Mouse (Mus musculus) adipocyte (in vitro differentiated cells): ENCODE data around the gene Pdia5.
A peak's percentile ranks its signal among the peaks of the same experiment; 100 is the strongest.

Experiments
- DNase-seq: peaks from one replicate; pipeline ENCODE4 v3.0.0-alpha.2; 2016; ENCODE audit warnings: low spot score

Gene Pdia5

DNA sequence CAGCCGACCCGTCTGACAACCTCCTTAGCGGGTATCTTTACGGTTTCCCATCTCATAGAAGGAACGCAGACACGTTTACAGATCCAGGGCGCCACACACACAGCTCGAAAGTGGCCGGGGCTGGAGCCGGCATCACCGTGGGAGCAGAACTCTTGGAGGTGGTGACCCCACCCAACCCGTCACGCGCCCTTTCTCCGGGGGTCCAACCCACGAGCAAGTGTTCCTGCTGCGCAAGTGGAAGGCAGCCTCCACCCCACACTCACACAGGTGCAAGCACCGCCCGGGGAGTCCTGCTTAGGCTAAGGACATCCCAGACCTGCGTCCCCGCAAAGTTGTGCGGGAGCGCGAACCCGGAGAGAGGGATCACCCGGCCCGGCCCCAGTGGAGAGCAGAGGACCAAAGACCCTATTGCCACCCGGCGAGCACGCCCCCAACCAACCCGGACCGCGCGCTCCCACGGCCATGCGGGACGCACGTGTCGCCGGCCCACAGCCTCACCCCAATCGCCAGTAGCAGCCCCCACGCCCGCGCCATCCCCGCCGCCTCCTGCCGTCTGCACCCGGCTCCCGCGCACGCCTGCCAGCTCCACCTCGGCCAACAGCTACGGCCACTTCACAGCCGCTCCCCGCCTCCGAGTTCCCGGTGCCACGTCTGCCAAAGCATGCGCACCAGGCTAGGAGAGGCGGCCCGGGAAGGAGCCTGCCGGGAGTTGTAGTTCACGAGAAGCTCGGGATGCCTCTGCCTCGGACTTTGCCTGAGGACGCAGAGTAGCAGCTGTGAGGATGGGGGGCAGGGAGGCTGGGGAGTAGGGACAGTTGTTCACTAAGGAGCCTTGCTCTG, at the start of gene Pdia5:
TSS of gene Pdia5 (minus strand) at position 643 of the 840 bp plus-strand sequence.
- peak; percentile 97 for DNase-seq

DNA sequence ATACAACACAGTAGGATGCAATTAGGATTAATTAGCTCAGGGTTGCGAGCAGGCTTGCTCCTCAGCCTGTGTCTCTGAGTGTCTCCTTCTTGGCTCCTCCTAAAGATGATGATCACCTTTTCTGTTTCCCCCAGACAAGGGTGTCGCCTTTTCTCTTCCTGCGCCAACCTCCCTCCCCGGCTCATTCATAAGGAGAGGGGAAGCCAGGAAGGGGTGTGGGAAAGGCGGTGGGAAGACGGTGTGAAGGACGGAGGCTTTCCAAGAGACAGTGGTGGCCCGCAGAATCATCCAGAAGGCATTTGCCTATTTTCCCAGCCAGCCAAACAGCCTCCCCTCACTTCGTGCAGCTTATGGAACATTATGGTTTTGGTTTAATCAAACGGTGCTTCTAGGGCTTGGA, 48.4 kb upstream of the Pdia5 start:
- DNase-seq = no peak

DNA sequence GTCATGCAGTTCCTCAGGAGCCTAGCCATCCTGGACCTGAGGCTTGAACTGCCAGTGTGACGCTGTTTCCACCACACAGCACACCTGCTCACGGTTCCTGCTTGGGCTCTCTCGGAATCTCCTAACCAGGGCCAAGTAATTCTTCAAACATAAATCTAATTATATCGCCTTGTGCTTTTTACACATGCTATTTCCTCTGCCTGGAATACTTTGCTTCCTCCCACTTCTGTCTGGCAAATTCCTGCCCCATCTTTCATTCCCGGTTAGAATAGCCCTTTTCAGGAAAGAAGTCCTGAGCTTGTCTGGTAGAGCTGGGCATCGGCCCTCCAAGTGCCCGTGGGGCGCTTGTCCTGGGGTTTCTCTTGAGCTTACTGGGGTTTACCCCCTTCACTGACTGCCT, 47.0 kb upstream of the Pdia5 start:
- no peak for DNase-seq

DNA sequence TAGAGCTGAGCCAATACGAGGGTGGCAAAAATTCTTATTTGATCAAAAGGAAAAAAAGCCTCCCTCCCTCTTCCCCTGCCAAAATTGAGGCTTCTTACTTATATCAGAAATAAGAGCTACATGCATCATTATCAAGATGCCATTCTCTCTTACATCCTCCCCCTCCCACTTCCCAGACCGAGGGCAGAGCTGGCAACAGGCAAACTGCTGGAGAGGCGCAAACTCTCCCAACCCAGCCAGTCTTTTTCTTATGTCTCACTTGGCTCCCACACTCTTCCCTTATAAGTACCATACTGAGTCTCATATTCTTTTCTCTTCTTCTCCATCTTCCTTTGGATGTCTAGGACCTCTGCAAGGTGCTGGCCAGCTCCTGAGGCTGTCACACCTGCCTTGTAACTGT, 44.0 kb upstream of the Pdia5 start:
- DNase-seq = no peak

DNA sequence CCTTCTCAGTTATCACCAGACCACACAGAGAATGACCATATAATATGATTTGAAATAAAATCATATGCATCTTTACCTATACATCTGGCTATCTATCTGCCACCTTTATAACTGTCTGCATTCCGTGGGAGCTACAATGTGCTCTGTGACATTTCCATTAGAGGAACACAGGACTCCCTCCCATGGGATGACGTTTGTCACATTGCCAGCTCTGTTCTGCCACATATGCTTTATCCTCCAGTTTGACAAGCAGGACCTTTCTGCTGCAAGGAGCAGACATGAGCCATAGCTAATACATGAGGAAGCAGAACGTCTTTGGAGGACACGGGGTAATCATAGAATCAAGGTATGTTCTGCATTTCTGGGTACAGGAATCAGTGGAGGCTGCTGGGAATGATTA, 33.5 kb upstream of the Pdia5 start:
- DNase-seq = no peak

DNA sequence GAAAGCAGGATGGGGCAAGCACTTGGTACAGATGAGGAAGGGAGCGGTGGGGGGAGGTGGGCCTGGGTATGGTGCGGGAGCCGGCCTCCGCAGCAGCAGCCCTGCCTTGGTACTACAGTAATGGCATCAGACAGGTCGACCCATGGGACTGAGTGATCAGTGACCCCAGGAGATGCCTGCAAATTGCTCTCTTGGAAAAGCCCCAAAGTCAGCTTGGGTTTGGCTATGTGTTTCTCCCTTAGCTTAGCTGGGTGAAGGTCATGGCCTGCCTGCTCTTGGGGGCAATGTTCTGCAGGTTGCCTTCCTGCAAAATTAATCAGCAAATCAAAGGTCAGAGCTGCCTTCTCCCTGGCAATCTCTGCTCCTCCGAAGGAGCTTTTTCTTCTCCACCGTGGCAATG, 28.6 kb upstream of the Pdia5 start:
- DNase-seq = no peak

DNA sequence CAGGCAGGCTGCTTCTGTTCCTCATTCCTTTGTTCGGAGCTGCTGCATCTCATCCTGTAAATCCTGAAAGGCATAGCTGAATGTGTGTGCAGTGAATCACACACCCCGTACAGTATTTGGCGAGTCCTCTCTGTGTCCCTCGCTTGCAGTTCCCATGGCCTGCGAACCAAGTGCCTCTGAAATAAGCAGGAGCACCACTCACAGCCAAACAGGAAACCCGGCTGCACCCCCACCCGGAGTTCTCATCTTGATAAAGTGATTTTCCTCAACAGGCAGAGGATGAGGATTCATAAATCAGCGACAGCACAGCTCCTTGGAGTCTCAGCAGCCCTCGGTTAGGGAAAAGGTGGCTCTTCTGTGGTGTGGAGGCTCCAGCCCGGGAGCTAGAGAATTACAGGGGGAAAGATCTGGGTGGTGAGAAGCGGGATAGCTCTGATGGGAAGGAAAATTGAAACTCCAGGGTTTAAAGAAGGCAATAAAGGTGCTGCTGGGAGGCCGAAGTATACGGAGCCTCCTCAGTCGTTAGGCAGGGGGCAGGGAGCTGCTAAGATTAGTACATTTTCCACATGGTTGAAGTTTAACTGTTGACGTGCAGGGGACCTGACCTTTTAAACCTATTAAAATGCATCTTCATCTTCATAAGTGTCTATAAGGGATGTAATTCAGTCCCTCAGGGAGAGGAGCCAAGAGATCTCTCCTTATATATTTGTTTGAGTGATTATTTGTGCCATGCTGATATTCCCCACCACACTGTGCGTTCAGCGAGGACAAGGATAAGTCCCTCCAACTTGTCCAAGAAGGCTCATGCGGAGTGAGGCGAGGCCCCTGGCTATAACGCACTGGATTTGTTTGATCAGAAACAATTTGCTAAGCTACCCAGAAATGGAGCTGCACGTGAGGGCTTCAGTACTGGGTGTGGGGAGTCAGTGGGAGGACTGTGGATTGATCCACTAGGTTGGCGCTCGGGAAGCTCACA, 27.6 kb upstream of the Pdia5 start:
- no peak for DNase-seq

DNA sequence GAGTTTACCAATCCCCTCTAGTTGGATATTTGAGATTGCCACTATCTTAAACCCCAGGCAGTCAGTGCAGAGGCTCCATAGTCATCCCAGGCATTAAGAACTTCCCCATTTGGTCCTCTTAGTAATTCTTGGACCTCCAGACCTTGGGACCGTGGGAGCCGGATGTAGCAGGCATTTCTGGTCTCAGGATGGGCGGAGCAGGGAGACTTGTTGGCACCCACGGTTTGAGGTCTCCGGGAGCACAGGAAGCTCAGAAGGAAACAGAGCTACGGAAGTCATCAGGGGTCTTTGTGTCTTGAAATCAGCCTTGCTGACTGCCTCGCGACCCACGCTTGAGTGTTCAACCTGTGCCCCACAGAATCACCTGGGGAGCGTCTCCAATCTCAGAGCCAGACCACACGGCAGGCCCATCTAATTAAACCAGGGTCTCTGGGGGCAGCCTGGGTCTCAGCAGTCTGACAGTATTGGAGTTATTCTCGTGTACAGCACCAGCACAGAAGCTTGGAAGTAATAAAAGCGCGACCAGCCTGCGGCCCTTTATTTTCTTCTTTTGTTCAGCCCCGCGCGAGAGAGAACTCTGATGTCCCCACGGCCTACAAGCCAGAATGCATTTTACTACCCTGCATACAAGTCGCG, 25.4 kb upstream of the Pdia5 start:
- DNase-seq = no peak

DNA sequence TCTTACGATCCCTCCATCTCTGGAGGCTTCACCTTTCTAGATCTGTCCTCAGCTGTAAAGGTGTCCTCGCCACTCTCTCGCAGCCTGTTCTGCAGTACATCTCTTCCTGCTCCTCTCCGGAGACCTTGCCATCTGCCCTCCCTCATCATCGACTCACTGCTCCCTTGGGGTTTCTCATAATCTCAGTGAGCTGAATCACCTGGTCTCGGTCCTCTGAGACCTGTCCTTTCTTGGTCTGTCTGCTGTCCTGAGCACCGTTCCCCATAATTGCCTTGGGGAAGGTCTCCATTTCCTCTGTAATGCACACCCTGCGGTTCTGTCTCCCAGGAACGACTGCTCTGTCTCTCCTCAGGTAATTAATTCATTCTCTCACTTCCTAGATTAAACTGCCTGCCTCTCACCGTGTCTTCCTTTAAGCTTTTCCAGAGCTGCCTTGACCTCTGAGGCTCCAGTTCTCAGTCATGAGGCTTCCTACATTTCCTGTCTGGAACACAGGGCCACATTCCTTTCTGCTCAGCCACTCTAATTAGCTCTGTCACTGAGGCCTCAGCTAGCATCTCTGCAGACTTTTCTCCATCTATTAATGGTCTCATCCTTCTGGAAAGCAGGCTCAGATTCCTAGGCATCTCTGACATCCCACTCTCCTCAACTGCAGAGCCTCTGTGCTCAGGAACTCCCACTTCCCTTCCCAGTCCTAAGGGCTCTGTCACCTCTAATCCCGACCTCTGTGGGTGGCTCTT, 18.8 kb upstream of the Pdia5 start:
- no peak for DNase-seq

DNA sequence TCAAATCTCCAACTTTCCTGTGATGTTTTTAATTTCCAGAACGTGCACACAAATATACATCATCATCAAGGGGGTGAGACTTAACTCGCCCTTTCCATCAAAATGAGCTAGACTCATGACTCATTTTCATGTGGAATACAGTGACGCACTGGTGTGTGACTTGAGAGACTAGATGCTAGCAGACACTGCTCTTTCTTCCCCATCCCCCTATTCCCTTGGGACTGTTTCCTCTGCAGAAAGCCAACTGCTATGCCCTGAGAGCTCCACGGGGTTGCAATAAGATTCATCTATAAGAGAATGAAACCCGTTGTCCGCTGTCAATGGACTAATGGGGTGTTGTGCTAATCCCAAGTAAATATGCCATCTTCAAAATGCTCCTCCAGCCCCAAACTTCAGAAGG, 17.9 kb upstream of the Pdia5 start:
- DNase-seq = peak; percentile 71

DNA sequence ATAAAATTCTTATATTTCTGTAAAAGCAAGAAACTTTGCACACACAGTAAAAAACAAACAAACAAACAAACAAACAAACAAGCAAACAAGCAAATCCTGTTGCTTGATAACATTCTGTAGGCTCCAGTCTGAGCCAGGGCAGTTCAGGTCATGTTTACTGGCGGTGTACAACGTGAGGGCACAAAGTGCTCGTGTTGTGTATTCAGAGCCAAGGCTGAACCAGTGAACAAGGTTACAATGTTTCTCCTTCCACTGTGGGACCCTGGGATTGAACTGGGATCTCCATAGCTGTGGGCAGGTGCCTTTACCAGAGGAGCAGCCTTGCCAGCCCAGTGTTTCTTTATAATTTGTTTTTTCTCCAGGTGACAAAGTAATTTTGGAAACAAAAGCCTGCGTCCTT, 15.1 kb upstream of the Pdia5 start:
- DNase-seq = no peak

DNA sequence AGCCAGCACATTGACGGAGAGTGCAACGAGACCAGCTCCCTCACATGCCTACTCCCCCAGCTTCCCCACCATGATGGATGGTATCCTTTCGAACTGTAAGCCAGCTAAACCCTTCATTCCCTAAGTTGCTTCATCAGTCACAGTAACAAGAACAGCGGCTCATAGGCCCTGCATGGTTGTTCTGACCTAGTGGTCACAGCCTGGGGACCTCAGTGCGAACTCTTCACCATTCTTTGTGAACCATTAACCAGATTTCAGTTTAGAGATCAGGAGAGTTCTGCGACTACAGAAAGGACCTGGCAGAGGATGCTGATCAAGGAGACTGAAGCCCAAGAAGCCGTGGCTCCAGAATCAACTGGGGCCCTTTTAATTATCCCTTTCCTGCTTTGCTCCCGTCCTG, 13.6 kb upstream of the Pdia5 start:
- DNase-seq = no peak

DNA sequence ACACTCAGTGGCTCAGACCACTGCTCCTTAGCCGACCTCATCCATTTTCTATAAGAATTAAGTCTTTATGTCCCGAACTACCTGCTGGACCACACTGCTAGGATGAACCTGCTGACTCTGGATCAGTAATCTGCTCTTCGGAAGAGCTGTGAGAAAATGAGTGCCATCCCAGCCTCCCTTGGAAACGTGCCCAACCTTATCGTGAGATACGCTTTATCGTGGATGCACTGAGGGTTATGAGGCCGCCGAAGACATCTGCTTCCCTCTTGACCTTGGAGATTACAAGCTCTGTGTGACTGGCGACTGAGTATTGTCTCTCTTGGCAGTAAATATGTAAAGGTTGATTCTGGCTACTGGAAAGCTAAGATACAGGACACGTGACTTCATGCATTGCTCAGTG, 11.8 kb upstream of the Pdia5 start:
- no peak for DNase-seq

DNA sequence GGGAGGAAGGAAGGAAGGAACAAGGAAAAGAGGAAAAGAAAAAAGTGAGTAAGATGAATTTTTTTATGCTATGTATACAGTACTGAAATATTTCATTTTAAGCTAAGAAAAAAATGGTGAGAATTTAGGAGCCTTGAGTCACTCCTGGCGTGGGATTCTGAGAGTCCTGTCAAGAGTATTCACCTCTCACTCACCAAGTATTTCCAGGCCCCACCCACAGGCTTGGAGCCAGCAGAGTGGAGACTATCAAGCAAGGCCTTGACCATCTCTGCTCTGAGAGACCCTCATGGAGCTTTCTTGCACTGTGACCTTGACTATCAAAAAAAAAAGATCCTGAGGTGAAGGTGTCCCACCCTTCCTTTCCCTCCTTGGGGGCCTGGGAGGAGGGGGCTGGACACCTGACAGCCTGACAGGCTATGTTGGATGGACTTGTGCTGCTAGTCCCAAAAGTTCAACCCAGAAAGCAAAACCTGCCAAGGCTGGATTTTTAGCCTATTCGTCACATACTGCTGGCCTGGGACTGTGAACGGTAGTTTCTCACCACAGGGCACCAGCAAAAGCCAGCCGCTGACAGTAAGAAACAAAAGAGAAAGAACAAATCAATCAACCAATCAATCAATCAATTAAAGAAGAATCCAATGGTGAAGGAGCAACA, 10.6 kb upstream of the Pdia5 start:
- DNase-seq = peak; percentile 82

DNA sequence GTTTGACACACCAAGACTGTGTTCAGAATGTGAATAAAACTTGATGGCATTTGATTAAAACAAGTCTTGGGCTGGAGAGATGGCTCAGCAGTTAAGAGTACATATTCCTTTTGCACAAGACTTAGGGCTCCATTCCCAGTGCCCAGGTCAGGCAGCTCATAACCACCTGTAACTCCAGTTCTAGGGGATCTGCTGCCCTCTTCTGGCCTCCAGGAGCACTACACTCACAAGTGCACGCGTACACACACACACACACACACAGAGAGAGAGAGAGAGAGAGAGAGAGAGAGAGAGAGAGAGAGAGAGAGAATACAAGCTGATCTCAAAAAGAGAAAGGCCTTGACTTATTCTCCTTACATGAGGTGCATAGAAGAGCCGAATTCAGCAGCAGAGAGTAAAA, 9.7 kb upstream of the Pdia5 start:
- no peak for DNase-seq

DNA sequence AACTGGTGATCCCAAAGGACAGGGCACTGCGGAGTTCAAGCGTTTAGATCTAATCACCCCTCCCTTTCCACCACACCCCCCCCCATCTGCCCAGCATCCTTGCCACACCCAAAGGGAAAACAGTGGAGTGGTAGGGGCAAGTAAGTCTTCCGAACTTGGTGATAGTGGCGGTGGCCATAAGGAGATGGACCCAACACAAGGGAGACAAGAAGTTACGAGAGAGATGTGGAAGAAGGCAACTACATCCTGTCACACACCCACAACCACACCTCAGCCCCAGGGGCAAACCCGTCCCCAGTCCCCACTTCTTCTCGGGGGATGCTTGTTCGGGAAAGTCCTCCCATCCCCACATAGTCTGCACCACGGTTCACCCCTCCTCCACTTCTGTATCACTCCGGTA, 880 bp downstream of the Pdia5 start:
- no peak for DNase-seq

DNA sequence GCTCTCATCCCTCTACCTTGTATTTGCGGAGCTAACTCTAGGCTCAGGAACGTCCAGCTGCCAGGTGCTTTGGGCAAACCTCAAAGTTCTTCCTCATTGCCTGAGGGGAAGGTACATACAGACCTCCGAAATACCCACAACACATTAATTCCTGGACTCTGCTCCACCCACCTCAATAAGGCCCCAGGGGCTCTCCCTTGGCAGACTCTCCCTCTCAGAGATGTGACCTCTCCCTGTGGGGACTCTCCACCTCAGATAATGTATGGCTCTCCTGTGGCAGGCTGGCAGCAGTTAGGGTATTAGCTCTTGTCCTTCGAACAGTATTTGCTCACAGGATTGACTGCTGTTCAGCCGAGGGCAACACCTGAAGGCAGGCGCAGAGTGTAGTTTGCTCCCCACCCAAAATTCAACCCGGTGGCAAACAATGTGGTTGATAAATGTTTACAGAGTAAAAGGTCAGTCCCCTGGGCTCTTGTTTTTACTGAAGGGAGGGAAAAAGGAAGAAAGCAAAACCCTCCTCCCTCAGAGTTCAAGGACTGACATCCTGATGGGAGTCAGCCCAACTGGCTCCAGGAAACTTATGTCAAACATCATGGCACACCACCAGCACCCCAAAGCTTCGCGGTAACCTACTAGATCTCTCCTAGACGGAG, 1.5 kb downstream of the Pdia5 start:
- no peak for DNase-seq

DNA sequence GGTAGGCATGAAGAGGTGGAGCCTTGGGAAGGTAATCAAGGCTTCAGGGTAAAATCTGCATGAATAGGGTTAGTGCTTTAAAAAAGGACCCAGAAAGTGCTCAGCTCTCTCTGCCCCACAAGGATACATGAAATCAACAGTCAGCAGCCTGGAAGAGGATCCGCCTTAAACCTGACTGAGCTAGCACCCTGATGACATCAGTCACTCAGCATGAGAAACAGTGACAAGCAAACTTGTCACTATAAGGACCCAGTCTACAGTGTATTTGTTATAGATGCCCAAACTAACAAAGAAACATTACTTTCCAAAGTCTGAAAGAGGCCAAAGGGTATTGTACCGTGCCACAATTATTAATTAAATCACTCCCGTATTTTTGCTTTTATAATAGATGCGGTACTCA, 2.9 kb downstream of the Pdia5 start:
- DNase-seq = peak; percentile 55

DNA sequence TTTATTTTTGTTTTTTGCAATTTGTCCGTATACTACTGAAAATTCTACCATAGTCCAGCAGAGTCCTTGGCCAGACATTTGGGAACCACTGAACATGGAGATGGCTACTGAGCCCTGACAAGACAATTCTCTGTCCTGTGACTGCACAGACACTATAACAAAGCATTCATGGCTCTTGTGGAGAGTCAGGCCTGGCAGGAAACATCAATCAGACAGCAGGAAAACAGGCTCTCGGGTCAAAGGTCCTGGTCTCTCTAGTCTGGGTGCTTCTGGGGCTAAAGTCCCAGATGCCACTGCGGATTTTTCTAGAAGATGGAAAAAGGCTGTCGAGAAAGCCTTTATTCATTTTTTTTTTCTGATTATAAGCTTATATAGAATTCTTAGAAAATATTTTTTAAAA, 3.6 kb downstream of the Pdia5 start:
- DNase-seq = peak; percentile 71

DNA sequence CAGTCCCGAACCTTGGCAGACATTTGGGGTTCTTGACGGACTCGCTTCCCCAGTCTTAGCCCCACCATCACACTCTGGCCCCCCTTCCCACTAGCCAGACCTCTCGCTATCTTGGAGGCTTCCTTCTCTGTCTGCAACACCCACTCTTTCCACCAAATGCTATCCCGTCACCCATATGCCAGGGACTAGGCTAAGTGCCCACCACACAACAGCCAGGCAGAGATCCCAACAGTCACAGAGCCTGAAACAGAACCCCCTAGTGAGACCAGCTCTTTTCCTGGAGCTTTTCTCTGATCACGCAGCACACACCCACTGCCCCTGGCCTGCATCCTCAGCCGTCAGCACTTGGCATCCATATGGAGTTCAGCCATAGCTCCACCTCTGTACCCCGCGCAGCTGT, 5.0 kb downstream of the Pdia5 start:
- DNase-seq = peak; percentile 5
